Mouse (Mus musculus) ovary, postnatal 36 days (tissue): ENCODE results near the gene Eps15l1.

Experiments used
- DNase-seq: peaks from one replicate; pipeline ENCODE4 v3.0.0; 2022; ENCODE audit warnings: low spot score, mixed read lengths

Eps15l1 gene

DNA sequence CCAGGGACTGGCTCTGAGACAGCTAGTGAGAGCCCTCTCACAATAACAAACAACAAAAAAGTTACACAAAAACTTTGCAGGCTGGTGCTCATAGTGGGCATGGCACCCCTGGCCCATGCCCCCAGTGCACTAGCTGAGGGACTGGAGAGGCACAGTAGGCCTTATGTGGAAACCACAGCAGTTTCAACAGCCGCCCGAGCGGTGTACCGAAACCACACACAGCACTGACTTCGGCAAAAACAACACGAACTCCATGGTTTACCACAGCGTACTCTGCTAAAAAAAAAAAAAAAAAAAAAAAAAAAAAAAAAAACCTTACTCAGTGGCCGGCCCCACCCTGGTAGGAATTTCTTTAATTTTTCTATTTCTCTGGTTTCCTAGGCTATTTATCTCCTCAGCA lies 70.5 kb downstream of the Eps15l1 start:
- DNase-seq, result no peak

GRCm38 (mm10) chr8:72349838-72350237 lies 71.4 kb downstream of the Eps15l1 start:
- no peak for DNase-seq

GRCm38 (mm10) chr8:72348956-72349355 lies 72.3 kb downstream of the Eps15l1 start:
- no peak for DNase-seq

- no peak for DNase-seq
Measured at GRCm38 (mm10) chr8:72348114-72348513, 73.1 kb downstream of the Eps15l1 start.

GRCm38 (mm10) chr8:72347553-72347952 lies 73.7 kb downstream of the Eps15l1 start:
- DNase-seq, result no peak

GRCm38 (mm10) chr8:72343725-72344124 lies 77.5 kb downstream of the Eps15l1 start:
- no peak for DNase-seq

DNA sequence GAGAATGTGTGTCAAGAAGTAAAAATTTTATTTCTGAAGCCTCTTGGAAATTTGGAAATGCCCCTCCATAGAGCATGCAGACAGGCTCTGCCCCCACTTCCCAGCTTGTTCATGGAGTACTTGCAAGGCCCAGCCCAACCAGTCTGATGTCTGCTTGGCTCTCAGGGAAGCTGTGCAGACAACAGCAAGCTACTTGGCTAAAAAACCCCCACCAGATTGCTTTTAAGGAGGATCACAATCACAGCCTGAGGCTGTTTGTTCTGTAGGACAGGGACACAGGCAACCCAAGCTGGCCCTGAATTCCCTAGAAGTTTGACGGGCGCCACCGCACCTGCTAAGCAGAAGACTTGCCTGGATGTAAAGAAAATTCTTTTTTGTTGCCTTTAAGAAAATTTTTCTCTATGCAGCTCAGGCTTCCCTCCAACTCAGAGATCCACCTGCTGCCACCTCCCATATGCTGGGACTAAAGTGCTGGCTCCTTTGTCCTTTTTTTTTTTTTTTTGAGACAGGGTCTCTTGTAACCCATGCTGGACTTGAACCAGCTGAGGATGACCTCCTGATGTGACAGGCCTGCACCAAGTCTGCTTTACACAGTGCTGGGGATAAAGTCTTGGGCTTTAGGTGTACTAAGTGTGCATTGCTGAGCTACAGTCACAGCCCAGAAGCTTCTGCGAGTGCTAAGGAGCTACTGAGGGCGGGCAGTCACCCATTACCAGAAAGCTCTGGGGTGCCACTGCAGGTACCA lies 78.5 kb downstream of the Eps15l1 start:
- DNase-seq, result no peak

DNA sequence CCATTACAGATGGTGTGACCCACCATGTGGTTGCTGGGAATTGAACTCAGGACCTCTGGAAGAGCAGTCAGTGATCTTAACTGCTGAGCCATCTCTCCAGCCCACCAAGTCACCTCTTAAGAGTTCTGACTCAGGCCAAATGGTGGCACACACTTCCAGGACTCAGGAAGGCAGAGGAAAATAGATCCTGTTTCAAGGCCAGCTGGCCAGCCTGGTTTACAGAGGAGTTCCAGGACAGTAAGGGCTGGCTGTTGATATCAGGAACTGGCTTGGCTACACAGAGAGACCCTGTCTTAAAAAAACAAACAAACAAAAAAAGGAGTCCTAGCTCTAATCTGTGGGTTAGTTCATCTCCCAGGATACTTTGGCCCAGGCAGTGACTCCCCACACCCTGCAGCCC lies 84.2 kb downstream of the Eps15l1 start:
- DNase-seq, result no peak

DNA sequence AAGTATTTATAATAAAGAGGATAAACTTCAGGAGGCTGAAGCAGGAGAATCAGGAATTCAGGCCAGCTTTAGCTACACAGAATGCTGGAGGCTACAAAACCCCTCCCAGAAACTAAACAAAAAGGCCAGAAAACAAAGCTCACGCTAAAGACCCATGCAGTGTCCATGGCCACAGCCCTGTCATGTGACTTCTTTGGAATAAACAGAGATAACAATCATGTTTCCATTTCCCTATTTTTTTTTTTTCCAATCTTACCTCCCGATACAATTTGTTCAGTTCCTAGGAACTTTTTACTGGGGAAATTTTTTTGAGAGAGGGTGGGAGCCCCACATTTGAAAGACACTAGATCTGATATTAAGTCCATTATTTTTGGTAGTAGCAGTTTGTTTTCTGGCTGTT lies 85.0 kb downstream of the Eps15l1 start:
- no peak for DNase-seq

DNA sequence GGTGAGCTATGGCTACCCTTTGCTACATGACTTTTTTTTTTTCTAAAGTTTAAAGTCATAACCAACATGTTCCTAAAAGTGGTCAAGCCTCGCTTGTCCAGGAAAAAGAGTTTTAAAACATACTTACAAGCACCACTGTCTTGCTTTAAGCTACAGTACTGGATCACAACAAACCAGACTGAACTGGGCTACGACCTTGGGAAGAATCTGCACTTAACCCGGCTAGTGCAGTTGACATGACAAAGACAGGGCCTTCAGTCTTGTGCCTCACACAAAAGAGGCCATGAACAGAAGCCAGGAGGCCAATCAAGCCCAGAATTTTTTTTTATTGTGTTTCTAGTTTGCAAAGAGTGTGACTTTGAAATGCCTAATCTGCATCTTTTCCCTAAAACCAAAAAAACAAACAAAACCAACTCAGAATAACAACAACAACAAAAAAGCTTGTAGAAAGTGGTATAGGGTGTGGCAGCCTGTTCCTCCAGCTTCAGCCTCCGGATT lies 87.1 kb downstream of the Eps15l1 start:
- DNase-seq, result no peak

DNA sequence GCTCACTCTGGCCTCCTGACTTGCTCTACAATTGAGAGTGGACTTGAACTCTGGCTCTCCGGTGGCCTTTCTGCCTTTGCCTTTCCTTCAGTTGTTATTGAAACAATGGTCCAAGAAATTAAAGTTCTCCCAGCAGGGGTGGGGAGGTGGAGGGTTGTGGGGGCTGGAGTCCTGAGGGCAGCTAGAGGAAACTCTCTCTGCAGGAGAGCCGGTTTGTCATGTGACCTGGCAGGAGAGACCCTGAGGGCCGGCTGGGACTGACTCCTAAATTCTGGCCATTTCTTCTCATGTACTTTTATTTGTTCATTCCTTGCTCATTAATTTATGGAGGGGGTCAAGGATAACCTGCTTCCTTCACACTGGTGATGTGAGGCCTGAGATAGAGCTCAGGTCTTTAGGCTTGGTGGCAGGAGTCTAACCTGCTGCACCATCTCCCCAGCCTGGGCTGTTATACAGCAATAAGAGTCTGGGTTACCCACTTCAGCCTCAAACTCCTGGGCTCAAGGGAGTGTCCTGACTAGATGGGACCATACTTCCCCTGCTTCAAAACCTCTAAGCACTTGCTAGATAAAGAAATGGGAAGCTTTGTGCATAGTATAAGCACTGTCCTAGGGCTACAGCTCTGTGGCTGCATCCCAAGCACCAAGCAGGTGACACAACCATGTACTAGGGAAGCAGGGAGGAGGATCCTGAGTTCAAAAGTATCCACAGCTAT lies 87.7 kb downstream of the Eps15l1 start:
- DNase-seq, result no peak

GRCm38 (mm10) chr8:72331631-72332030 lies 89.6 kb downstream of the Eps15l1 start:
- DNase-seq, result no peak

DNA sequence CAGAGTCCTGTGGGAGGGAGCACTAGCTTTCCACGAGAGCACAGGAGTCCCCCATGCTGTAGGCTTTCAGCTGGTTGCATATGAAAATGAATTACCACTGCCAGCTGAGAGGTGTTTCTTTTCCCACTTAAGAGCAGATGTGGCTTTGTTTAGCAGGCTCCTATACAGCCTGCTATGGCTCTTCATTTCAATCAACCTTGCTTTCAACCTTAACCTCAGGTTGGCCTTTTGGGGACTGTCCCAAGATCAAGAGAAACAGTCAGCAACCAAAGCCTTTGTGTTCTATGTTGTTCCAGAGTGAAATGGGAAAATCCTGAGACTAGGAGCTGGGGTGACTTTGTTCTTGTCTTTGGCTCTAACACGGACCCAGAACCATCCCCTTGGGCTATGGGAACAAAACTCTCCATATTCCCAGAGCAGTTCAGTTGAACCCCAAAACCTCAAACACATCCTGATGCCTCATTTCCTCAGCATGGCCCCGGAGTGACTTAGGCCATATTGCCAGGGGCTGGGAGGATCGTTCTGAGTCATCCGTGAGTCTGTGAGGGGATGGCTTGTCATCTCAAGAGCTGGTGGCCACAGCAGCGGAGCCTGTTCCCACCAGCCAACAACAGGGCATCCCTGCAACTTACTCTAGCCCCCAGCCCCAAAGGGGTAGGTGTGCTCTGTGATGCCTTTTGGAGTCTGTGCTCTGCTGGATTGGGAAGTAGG lies 90.3 kb downstream of the Eps15l1 start:
- DNase-seq, result no peak

- no peak for DNase-seq
Measured at GRCm38 (mm10) chr8:72329116-72329515, 92.1 kb downstream of the Eps15l1 start.

DNA sequence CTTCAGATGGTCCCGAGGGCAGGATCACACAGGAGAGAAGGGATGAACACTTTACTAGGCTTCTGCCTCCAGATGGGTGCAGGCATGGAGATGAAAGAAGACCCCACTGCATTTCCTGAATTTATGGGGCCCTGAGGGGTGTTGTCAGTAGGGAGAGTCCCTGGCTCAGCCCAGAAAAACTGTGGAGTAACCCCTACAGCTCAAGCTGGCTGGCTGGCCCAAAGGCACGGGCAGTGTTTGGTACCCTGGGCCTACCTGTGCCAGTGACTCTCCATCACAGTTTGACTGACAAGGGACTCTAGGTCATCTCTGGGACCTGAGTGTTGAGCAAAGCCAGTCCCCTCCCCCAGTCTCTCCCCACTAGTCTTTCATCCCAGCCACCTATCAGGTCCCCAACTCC lies 96.6 kb downstream of the Eps15l1 start:
- DNase-seq, result no peak

GRCm38 (mm10) chr8:72324036-72324706 lies 97.1 kb downstream of the Eps15l1 start:
- no peak for DNase-seq

DNA sequence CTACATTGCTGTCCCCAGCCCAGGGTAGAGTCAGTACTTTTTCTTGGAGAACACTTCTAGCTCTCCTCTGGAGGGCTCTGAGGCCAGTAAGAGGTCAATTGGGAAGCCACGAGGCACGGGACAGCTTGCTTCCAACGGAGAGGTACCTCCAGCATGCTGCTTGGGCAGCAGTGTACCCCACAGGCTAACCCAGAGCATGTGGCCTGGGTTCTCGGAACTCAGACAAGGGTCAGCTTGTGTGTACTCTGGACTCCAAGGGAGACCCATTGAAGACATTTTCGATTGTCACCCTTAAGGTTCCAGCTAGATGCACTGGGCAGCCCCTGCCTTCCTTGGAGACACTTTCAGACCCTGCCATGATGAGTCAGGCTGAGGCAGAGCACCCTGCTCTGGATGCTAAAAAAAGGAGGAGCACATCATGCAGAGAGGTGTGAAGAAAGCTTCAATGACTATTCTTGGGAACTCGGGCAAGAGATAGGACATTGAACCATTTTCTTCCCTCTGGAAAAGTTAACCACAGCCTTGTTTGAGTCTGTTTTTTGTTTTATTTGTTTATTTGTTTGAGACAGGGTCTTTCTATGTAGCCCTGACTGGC lies 98.0 kb downstream of the Eps15l1 start:
- DNase-seq, result no peak

DNA sequence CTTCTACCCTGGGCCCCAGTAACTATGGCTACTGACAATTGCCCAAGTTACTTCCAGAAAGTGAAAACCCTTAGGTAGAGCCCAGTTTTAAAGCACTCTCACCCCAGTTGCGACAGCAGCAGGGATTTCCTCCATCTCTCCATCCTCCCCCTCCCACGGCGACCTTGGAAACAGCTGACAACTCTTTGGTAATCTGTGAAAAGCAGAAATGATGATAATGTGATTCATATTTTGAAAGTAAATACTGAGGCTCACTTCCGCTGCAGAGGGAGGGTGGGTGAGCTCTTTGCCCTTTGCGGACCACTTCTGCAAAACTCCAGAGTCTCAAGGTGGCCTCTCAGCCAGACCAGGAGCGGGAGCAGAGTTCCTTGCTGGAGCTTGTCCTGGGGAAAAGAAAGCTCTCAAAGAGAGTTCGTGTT lies 98.8 kb downstream of the Eps15l1 start:
- DNase-seq, result peak; percentile 55

DNA sequence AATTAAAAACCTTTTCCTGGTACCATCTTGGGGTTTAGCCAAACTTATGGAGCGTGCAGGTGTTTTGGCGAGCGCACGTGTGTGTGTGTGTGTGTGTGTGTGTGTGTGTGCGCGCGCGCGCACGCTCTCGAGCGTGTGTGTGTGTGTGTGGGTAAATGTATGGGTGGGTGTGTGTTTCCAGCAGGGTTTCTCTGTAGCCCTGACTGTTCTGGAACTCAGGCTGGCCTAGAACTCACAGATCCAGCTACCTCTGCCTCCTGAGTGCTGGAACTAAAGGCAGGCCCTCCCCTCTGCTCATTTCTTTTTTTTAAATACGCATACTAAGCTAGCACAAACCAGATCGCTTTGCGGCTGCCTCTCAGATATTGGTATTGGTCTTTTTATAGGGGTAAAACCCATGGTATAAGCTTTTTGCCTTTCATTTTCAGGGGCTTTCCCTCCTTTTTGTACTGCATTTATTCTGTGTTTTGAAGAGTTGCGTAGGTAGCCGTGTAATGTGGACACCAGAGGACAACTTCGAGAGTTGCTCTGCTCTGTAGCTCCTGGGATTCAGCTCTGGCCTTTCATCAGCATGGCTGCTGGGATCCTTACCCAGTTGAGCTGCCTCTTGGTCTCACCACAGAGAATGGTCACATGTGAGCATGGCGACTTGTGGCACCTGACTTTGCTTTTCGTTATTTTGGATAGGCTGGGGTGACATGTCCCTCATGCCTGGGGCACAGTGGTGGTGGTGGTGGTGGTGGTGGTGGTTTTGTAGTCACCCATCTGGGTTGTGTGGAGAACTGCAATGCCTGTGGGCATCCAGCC lies 99.4 kb downstream of the Eps15l1 start:
- DNase-seq, result no peak

GRCm38 (mm10) chr8:72320803-72321583 lies 100.3 kb downstream of the Eps15l1 start:
- DNase-seq, result no peak
